Mouse (Mus musculus) spleen, embryonic (tissue): ENCODE measurements around the gene Grap2.

Experiments used
- CTCF ChIA-PET: fragments of 350-600 bp; sonication (Branson Sonifier 250); formaldehyde crosslinking; loops from one replicate; lab custom pipeline; 2022; lab: Charles Lee

Grap2 gene

GRCm38 (mm10) chr15:80572291-80572690 lies at the start of gene Grap2:
Gene Grap2, plus strand, starts transcription at chr15:80572594.
- CTCF ChIA-PET, result interaction anchor here (1.0 to 1.9 kb wide), 2 partner anchors 11 to 58 kb away, joined by 16 to 22 read pairs; no protein-coding TSS in a partner anchor

DNA sequence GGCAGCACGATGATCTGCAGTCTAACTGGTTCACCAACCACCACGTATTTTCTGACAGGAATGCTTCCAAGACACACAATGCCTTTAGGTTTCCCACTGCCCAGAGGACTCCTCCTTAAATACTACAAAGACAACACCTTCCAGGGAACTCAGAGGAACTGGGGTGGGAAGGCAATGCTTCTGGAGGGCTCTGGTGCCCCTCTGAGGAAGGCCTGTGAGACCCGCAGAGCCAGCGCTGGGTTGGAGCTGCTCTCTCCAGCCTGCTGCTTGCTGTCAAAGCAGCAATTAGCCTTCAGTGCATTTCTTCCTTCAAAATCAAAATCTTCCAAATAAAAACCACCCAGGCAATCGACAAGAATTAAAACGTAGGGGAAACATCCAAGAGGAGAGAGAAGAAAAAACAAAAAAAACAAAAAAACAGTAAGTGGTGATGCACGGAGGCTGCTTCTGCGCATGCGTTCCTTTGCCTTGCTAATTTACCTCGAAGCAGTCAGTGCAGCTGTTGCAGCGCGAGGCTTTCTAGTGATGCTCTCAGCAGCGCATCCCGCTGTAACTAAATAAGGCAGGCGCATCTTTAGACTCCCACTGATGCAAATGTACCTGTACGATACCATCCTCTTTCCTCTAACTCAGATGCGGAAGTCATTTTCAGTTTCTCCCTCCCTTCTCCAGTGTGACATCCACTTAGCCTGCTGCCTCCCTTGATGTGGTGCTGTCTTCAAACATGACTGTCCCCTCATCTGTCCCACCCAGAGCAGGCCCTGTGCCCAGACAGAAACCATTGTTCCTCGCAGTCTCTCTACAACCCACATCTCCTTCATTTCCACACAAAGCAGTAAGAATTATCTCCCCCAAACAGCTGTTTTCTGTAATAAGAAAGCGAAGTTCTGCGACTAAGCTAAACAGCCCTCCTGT lies 42.2 kb upstream of the Grap2 start:
- CTCF ChIA-PET, result interaction anchor here (1.6 kb wide), 1 partner anchor 11 kb away, joined by 3 read pairs; no protein-coding TSS in a partner anchor

GRCm38 (mm10) chr15:80531026-80531425 lies 41.4 kb upstream of the Grap2 start:
- CTCF ChIA-PET, result no interaction called here

GRCm38 (mm10) chr15:80532281-80533072 lies 39.9 kb upstream of the Grap2 start:
- CTCF ChIA-PET, result no interaction called here

DNA sequence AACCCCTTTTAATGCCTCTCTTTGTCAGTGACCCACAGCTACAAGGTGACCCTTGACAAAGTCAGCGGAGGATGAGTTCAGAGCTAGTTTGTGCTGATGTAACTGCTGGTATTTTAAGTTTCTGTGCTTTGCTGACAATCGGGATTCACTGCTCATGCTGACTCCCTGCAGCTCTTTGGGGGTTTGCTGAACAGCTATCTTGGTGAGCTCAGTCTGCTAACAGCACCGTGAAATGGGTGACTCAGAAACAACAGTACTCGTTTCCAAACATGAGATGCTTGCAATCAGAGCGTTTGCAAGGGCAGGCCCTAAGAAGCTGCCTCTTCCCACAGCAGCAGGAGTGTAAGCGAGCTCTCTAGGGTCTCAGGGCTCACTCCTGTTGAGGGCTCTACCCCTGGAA lies 39.1 kb upstream of the Grap2 start:
- CTCF ChIA-PET, result no interaction called here

DNA sequence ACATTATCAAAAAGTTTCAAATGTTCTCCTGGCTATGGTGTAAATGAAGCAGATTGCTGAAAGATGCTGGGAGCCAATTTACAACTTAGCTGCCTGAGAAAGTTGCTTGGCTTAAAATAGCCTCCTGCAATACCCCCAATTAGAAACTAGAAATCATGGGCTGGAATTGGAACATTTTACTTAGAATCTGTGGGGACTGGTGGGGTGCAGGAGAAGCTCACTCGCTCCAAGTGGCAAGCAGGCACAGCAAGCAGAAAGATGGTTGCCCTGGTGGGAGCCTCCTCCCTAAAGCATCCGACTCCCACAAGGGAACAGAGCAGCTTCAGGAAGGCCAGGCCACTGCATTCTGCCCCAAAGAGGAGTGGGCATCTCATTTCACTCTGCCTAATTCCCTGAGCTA lies 36.3 kb upstream of the Grap2 start:
- CTCF ChIA-PET, result interaction anchor here (0.6 kb wide), 1 partner anchor 138 kb away, joined by 9 read pairs; no protein-coding TSS in a partner anchor

DNA sequence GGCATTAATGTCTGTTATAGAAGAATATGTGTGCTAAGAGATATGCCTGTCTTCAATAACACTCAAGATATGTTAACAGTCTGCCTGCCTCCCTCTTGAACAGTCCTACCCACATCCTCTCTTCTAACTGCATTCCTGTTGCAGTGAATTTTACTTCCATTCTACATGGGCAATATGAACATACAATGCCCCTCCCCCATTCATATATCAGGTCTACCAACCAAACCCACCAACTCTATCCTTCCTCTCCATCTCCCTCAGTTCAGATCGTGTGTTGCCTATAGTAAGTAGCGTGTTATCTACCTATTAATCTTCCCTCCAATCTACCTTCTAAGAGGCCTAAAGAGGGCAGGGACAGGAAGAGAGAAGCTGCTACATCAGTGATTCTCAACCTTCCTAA lies 34.3 kb upstream of the Grap2 start:
- CTCF ChIA-PET, result interaction anchor here (0.6 kb wide), 1 partner anchor 157 kb away, joined by 3 read pairs; no protein-coding TSS in a partner anchor

- CTCF ChIA-PET, result interaction anchor here (0.7 kb wide), 1 partner anchor 223 kb away, joined by 3 read pairs; no protein-coding TSS in a partner anchor
Measured at GRCm38 (mm10) chr15:80538671-80539340, 33.6 kb upstream of the Grap2 start.

- CTCF ChIA-PET, result no interaction called here
Measured at GRCm38 (mm10) chr15:80544115-80544514, 28.3 kb upstream of the Grap2 start.

DNA sequence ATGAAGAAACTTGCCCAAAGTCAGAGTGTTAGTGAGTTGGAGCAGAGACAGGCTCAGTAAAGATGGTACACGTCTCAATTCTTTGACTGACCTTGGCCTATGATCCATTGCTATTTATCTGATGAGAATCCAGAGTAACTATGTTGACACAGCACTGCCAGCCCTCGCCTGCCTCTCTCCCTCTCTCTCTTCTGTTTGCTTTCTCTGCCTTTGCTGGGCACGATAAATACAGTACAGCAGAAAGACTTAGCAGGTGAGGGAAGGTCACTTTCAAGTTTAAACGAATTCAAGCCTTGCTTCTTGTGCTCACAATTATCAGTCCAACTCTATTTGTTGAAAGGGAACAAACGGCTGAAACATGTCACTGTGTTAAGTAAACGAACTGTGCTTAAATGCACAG lies 27.0 kb upstream of the Grap2 start:
- CTCF ChIA-PET, result interaction anchor here (0.6 kb wide), 1 partner anchor 163 kb away, joined by 5 read pairs; no protein-coding TSS in a partner anchor

- CTCF ChIA-PET, result interaction anchor here (1.1 kb wide), 1 partner anchor 18 kb away, joined by 5 read pairs; no protein-coding TSS in a partner anchor
Measured at GRCm38 (mm10) chr15:80554860-80555822, 17.3 kb upstream of the Grap2 start.

GRCm38 (mm10) chr15:80556021-80556420 lies 16.4 kb upstream of the Grap2 start:
- CTCF ChIA-PET, result no interaction called here

DNA sequence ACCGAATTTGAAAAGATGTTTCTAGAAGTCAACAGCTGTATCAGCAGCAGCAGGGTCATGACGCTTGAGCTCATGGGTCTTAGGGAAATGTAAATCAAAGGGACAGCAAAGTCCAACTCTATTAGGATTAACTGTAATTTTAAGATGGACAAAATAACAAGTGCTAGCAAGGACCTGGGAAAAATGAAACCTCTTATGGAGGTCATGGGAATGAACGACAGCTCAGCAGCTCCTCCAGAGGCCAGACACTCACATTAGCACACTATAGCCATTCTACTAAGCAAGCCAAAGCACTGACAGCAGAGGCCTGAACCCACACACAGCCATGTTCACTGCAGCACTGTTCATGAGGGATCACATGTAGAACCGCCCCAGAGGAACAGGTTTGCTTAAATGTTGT lies 14.6 kb upstream of the Grap2 start:
- CTCF ChIA-PET, result interaction anchor here (0.7 kb wide), 1 partner anchor 127 kb away, joined by 3 read pairs; no protein-coding TSS in a partner anchor

DNA sequence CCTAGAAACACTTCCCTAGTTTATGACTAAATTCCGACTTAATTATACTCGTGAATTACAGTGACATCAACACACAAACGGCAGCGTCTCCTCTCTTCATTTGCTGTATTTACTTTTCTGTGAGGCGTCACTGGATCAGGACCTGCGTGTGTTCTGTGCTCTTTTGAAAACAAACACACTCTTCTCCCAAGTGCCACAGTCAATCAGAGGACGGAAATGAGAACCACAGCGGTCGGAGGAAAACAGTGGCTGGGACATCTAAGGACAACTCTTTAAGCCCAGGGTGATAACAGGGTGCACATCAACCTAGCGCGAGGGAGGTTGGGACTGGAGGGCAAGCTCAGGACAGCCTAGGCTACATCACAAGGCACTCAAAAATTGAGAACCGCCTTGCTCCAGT lies 12.9 kb upstream of the Grap2 start:
- CTCF ChIA-PET, result no interaction called here

DNA sequence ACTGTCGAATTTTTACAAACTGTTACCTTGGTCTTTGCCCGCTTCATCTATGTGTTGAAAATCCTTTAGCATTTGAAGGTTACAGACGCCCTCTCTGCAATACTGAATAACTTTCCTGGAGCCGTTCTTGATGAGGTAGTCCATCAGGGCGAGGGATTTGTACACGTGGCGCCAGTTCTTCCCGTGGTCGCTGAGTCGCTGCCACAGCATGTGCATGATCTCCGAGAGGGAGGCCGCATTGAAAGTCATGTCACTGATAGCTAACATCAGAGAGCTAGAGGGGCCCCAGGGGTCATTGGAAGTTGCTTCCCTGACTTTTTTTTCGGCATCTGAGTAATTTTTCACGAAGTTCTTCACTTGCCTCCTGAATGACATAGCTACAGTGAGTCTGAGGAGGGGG lies 12.4 kb upstream of the Grap2 start:
- CTCF ChIA-PET, result interaction anchor here (0.6 to 2.1 kb wide), 2 partner anchors 12 to 1626 kb away, joined by 8 to 22 read pairs; partner anchors contain the start of gene Grap2

GRCm38 (mm10) chr15:80560646-80561580 lies 11.5 kb upstream of the Grap2 start:
- CTCF ChIA-PET, result interaction anchor here (0.6 to 2.1 kb wide), 4 partner anchors 11 to 1625 kb away, joined by 3 to 22 read pairs (median 9); partner anchors contain the start of gene Grap2

GRCm38 (mm10) chr15:80562446-80562845 lies 9.9 kb upstream of the Grap2 start:
- CTCF ChIA-PET, result interaction anchor here (0.6 to 1.6 kb wide), 2 partner anchors 56 to 63 kb away, joined by 3 to 4 read pairs; no protein-coding TSS in a partner anchor

DNA sequence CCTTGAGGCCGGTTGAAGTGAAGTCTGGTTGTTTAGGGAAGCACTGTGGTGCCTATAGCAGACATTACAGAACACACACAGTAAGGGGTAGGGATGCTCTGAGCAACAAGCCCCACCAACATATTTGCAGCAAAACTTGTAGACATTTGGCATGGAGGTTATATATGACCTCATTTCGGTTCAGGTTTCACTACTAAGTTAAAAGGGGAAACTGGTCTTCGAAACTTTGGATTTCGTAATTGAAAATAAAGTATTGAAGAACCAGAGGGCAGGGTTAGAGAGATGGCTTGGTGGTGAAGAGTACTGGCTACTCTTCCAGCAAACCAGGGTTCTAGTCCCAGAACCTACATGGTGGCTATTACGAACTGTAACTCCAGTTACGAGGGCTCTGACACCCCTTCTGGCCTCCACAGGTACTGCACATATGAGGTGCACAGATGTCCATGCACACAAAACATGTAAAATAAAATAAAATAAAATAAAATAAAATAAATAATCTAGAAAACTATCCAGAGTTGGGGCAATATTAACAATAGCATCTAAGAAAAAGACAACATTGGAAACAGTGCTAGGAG lies 8.7 kb upstream of the Grap2 start:
- CTCF ChIA-PET, result interaction anchor here (0.7 to 1.0 kb wide), 3 partner anchors 71 to 131 kb away, joined by 3 to 6 read pairs (median 5); no protein-coding TSS in a partner anchor
